Mouse (Mus musculus) liver, embryonic 14.5 days (tissue): Measurements from ENCODE around the gene Lrrc75a.

ENCODE experiments used
- CTCF ChIP-seq: IDR thresholded peaks from 2 replicates; pipeline ENCODE4 v1.5.1; 2016; ENCODE audit warnings: antibody characterized with exemption, low read depth, control low read depth
- EP300 ChIP-seq: IDR thresholded peaks from 2 replicates; pipeline ENCODE4 v1.6.1; 2016; ENCODE audit warnings: antibody characterized with exemption, low read depth

DNA sequence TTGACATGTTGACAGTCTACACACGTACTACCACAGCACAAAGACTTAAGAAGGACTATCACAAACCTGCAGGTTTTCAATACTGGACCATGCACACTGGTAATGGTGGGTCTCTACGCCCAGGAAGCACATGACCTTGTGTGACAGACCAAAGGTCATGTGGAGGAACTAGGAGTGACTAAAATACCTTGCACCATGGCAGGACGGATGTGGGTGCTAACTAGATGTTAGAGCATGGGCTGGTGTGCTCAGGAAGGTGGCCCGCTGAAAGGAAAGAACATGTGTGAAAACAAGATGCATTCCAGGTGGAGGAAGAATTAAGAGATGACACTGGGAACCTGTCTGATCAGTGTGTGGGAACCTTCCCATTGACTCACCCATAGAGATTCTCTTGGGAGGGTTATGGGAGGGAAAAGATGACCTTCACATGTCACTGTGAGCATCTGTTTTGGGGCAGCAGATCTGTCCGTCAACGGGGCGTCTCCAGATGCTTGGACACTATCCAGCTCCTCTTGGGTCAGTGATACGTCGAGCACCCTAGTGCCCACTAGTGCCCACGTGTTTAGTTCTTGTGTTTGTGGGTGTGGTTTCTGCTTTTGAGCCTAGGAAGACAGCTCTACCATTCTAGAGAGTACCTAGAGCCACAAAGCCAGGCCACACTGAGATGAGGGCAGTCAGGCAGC is 4.5 kb downstream of the Lrrc75a start:
- TF ChIP-seq EP300 (no peak), CTCF (no peak)
